Mouse (Mus musculus) limb, embryonic 10.5 days (tissue): ENCODE data around the gene Rbfox1. TPM values are rescaled to one million over a fixed set of nuclear protein-coding genes. Genes with fewer than 3 reads are reported as not detected.
A peak's percentile ranks its signal among the peaks of the same experiment; 100 is the strongest.

Experiments
- DNase-seq: peaks from one replicate; pipeline ENCODE4 v3.0.0-alpha.2; 2017; ENCODE audit warnings: low spot score
- H3K27ac ChIP-seq: fragments of 300-500 bp; sonication (generic); 2 replicates; pipeline ENCODE4 v1.5.1; 2016; ENCODE audit warnings: mild to moderate bottlenecking
- H3K27me3 ChIP-seq: fragments of 300-500 bp; sonication (generic); 2 replicates; pipeline ENCODE4 v1.6.1; 2016; ENCODE audit warnings: low read depth, mild to moderate bottlenecking; ENCODE audit not compliant: poor library complexity, severe bottlenecking
- H3K36me3 ChIP-seq: fragments of 300-500 bp; sonication (generic); 2 replicates; pipeline ENCODE4 v1.6.1; 2016; ENCODE audit warnings: mild to moderate bottlenecking, moderate library complexity
- H3K4me1 ChIP-seq: fragments of 300-500 bp; sonication (generic); 2 replicates; pipeline ENCODE4 v1.6.1; 2016
- H3K4me3 ChIP-seq: fragments of 300-500 bp; sonication (generic); 2 replicates; pipeline ENCODE4 v1.5.1; 2016; ENCODE audit warnings: mild to moderate bottlenecking, moderate library complexity
- H3K9me3 ChIP-seq: fragments of 300-500 bp; sonication (generic); replicated peaks from 2 replicates; pipeline ENCODE4 v1.6.1; 2016; ENCODE audit warnings: mild to moderate bottlenecking
- WGBS: fragments of 180-500 bp; shearing (Covaris S2); methylation state at CpG from one replicate; pipeline ENCODE4 v1.1.7; 2016; 5-methylcytosine and 5-hydroxymethylcytosine counted together
- polyA plus RNA-seq: library from polyadenylated mRNA; unstranded; fragments of >200 nt; fragmentation: Nextera tagmentation; extraction: Ambion mirVana; gene quantifications from 2 replicates; pipeline ENCODE4 v1.2.1, GENCODE M21; 2016

The Rbfox1 gene
- 0.64 and 0.90 TPM in 2 replicates for polyA plus RNA-seq

DNA sequence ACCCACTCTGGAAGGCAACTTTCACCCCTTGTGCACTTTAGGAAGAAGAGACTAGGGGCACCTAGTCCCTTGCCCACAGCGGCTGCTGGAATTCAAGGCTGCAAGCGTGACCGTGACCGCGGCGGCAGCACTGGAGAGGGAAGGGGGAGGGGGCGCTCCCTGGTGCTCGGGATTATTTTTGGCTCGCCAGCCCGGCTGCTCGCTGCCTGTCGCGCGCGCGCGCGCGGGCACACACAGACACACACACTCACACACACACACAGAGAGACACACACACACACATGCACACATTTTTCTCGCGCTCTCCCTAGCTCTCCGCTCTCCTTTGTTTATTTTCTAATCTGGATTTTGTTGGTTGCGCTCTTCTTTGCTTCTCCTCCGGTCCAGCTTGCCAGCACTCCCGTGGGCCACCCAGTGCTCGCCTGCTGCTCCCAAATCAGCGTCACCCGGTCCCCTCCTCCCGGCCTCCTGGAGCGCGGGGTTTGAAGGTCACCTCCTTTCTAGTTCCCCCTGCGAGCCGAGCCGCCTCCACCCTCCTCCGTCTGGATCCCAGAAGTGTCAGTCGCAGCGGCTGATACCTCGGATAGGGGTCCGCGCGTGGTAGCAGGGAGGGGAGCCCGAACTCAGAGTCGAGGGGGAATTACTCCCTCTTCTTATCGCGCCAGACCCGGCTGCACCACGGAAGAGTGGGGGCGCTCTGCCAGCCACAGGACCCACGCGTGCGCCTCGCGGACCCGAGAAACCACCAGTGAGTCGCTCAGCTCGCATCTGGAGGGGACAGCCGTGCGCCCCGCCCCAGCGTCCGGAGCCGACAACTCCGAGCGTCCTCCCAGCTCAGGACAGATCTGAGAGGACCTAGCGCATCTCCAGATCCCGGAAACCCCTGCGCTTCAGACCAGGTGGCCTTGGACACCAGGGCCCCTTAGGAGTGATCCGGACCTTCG is at the start of gene Rbfox1:
Gene Rbfox1 (plus strand): TSS at position 610 of the 944 bp plus-strand sequence.
- peak within 1 kb of the TSS; percentile 32 for H3K4me3 ChIP-seq
- H3K9me3 ChIP-seq, result no peaks in the 10 kb centered on the region
- peak; percentile 30 for DNase-seq
- H3K27ac ChIP-seq, result no peak within 1 kb of the TSS
- peaks cover 6% of the 10 kb centered on the region; the same call in 1 of the 2 replicates for H3K4me1 ChIP-seq
- WGBS, result 1% methylated on average over 65 of the region's 69 CpGs
- H3K27me3 ChIP-seq, result peaks cover 53% of the 10 kb centered on the region
- H3K36me3 ChIP-seq, result no peaks in the 10 kb centered on the region

DNA sequence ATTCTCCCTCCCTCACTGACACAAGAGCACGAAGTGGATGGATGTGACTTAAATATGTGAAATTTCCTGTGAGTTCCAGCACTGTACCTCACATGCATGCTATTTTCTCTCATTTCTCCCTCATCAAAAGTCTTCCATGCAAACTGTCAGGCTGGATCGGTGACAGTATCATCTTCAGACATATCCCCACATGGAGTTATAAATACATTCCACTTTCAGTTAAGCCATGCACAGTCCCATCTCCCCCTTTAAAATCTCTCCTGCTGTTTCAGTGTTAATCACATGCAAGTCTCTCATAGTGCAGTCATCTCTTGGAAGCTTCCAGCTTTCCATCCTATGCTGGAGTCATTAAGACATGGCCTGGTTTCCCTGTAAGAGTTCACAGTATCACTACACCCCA is 48.4 kb upstream of the Rbfox1 start:
- Histone ChIP-seq H3K27ac (no peak overlapping the region), H3K4me3 (no peak overlapping the region), H3K27me3 (no peaks in the 10 kb centered on the region), H3K9me3 (no peaks in the 10 kb centered on the region), H3K36me3 (no peaks in the 10 kb centered on the region), H3K4me1 (no peaks in the 10 kb centered on the region; the same call in 1 of the 2 replicates)
- DNase-seq, result no peak
- WGBS, result 92% methylated on average over 2 of the region's 2 CpGs

DNA sequence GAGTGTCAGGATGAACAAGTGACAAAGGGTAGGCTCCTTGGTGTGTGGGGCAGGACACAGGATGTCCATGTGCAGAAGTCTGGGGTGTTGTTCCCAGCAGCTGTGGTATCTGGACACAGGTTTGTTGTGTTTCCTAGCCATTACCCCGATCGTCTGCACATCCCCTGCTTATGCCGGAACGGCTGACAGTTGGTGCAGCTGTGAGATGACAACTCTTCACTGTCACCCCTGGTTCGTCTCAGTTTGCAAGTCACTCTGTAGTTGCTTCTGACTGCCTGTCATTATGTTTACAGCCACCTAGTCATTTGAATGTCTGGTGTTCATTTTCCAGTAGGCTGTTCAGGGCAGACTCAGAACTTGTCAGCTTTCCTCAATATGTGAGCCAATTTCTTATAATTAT is 44.0 kb upstream of the Rbfox1 start:
- Histone ChIP-seq H3K4me1 (peaks cover 3% of the 10 kb centered on the region), H3K4me3 (no peak overlapping the region), H3K27ac (no peak overlapping the region), H3K27me3 (no peaks in the 10 kb centered on the region), H3K9me3 (no peaks in the 10 kb centered on the region), H3K36me3 (no peaks in the 10 kb centered on the region)
- WGBS, result 46% methylated on average over 5 of the region's 5 CpGs
- DNase-seq, result no peak

DNA sequence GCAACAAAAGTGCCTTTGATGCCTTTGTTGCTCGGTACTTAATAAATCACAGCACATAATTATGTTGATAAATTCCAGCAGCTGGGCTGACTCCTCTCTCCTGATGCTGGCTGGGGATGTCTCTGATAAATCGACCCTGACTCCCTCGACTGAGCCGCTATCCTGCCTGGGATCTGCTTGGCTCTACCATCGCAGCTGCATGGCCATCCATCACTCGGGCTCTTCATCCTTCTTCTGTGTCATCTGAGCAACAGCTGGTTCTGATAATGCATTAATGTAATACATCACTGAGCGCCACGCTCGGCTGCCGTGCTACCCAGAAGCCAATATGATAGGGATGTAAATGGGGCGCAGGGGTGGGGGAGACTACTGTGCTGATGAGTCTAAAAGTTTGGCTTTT is 39.5 kb upstream of the Rbfox1 start:
- Histone ChIP-seq H3K4me1 (peaks cover 3% of the 10 kb centered on the region), H3K27ac (no peak overlapping the region), H3K27me3 (no peaks in the 10 kb centered on the region), H3K36me3 (no peaks in the 10 kb centered on the region), H3K4me3 (no peak overlapping the region), H3K9me3 (no peaks in the 10 kb centered on the region)
- DNase-seq, result peak; percentile 56
- 25% methylated on average over 11 of the region's 11 CpGs for WGBS

DNA sequence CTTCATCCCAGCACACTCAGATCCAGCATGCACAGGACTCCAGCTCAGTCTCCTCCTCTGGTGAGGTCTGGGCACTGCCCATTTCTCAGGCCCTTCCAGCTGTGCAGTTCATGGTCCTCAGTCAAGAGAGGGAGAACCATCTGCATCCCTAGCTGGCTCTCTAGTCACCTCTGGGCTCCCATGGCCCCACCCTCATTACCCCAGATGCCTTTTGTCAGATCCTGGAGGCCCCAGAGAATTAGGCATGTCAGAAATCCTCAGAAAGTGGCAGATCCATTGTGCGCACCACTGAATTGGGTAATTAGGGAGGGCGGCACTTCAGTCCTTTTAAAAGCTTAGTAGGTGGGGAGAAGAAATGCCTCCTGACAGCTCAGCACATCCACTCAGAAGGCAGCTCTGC is 32.1 kb upstream of the Rbfox1 start:
- no peak for DNase-seq
- Histone ChIP-seq H3K27me3 (no peaks in the 10 kb centered on the region), H3K9me3 (no peaks in the 10 kb centered on the region), H3K4me3 (no peak overlapping the region), H3K36me3 (no peaks in the 10 kb centered on the region), H3K27ac (no peak overlapping the region), H3K4me1 (no peaks in the 10 kb centered on the region)
- WGBS, result 91% methylated on average over 2 of the region's 2 CpGs

DNA sequence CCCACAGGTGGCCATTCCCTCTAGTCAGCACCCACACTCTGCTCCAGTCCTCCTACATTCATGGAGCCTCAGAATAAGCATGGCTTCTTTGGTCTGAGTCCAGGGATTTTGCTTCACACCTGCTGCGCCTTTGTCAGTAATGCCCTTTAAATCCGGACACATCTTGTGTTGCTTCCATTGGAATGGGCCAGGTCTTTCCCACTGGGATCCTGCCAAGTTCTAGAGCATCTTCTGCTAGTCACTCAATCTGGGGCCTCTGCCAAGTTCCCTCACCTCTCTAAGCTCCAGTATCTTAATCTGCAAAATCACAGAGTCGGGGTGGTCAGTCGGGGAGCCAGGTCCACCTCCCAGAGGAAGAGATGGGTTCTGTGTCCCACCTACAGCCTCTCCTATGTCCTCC is 20.8 kb upstream of the Rbfox1 start:
- Histone ChIP-seq H3K27ac (no peak overlapping the region), H3K27me3 (no peaks in the 10 kb centered on the region), H3K4me1 (no peaks in the 10 kb centered on the region), H3K4me3 (no peak overlapping the region), H3K9me3 (no peaks in the 10 kb centered on the region), H3K36me3 (no peaks in the 10 kb centered on the region)
- 93% methylated on average over 4 of the region's 4 CpGs for WGBS
- DNase-seq, result no peak

DNA sequence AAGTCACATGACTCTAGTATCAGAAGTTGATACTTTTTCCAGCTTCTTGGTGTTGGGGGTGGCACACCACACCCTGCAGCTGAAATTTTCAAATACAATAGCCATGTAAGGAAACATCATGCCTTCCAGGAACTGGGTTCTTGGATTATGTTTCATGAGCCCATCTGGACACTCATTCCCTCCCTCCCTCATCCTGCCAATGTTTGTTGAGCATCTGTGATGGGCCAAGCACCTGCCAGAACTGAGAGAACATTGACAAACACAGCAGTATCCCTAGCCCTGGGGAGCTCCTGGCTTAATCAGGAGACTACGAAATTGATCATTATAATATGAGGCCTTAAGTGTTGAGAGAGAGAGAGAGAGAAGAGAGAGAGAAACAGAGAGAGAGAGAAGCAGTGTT is 18.2 kb upstream of the Rbfox1 start:
- WGBS, result 93% methylated on average over 1 of the region's 1 CpGs

DNA sequence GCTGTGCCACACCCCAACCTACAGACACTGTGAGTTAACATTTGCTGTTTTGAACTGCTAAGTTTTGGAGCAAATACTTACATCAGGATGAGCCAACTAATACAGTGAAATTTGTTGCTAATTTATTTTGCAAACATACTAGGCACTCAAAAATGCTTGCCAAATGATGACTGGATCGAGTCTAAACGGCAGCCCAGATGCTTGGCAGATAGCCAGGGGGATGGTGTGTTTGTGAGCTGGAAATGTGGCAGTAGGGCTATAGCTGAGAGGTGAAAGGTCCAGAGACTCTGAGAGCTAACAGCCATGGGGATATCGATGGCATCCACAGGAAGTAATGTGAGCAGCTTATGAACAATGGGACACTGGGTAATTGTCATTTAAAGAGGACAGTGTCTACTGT is 14.8 kb upstream of the Rbfox1 start:
- WGBS, result 82% methylated on average over 3 of the region's 3 CpGs
- H3K27ac ChIP-seq, result no peak overlapping the region
- H3K27me3 ChIP-seq, result no peaks in the 10 kb centered on the region
- DNase-seq, result no peak
- no peaks in the 10 kb centered on the region for H3K9me3 ChIP-seq
- no peak overlapping the region for H3K4me3 ChIP-seq
- H3K36me3 ChIP-seq, result no peaks in the 10 kb centered on the region
- H3K4me1 ChIP-seq, result no peaks in the 10 kb centered on the region

More for the DNA sequence above, 18.2 kb upstream of the Rbfox1 start:
- no peak for DNase-seq
- Histone ChIP-seq H3K4me1 (no peaks in the 10 kb centered on the region), H3K9me3 (no peaks in the 10 kb centered on the region), H3K27ac (no peak overlapping the region), H3K36me3 (no peaks in the 10 kb centered on the region), H3K27me3 (no peaks in the 10 kb centered on the region), H3K4me3 (no peak overlapping the region)

DNA sequence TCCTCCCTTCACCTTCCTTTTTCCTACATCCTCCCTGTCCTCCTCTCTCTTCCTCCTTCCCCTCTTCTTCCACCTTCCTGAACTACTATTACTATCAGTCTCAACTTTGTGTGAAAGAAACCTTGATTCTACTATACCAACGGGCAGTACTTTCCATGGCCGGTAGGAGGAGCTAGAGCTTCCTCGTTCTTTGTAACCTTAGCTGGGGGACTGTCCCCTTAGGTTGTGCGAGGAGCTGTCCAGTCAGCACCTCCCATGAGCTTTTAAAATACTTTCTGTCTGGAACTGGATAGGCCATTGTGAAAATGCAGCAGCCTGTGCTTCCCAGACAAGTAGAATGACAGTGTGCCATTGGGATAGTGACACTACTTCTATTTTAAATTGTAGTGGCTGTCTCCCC is 3.3 kb upstream of the Rbfox1 start:
- Histone ChIP-seq H3K9me3 (no peaks in the 10 kb centered on the region), H3K4me3 (no peak overlapping the region), H3K36me3 (no peaks in the 10 kb centered on the region), H3K4me1 (peaks cover 6% of the 10 kb centered on the region; the same call in 1 of the 2 replicates), H3K27ac (no peak overlapping the region), H3K27me3 (peaks cover 42% of the 10 kb centered on the region)
- DNase-seq, result peak; percentile 86
- WGBS, result 0% methylated on average over 4 of the region's 4 CpGs

DNA sequence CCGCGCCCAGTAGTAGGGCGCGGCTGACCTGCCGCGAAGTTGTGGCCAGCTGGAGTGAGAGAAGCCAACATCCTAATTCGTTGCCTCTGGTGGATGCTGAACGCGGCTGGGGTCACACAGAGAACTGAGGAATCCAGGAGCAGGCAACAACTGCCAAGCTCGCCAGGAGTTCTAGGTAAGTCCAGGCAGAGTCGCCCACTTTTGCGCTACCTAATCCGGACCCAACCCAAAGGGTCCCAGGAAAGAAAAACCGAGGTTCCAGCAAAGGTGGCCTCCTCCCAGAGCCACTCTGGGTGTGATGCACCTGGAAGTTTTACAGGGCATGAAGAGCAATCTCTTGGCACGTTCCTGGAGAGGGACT is 515 bp downstream of the Rbfox1 start:
- no peak overlapping the region for H3K27ac ChIP-seq
- peaks cover 53% of the 10 kb centered on the region for H3K27me3 ChIP-seq
- 5% methylated on average over 15 of the region's 15 CpGs for WGBS
- no peaks in the 10 kb centered on the region for H3K36me3 ChIP-seq
- peak overlapping the region; percentile 32 for H3K4me3 ChIP-seq
- DNase-seq, result no peak
- no peaks in the 10 kb centered on the region for H3K9me3 ChIP-seq
- H3K4me1 ChIP-seq, result peaks cover 6% of the 10 kb centered on the region; the same call in 1 of the 2 replicates

DNA sequence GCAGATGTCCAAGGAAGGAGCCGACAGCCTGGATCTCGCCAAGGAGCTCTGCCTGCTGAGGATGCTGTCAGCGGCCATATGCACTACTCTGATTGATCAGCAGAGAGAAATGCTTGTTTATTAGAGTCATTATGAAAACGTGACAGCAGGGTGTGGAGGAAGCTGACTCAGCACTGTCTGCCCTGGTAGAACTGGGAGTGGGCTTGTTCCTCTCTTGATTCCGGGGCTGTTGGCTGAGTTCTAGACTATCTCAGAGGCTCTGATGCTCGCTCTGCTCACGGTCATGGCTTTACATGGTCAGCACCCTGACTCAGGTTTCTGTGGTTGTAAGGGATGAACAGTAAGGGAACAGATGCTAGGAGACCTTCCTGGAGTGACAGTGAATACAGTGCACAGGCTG is 10.4 kb downstream of the Rbfox1 start:
- H3K4me1 ChIP-seq, result no peaks in the 10 kb centered on the region
- 78% methylated on average over 7 of the region's 7 CpGs for WGBS
- H3K36me3 ChIP-seq, result no peaks in the 10 kb centered on the region
- DNase-seq, result no peak
- H3K27ac ChIP-seq, result no peak overlapping the region
- no peaks in the 10 kb centered on the region for H3K9me3 ChIP-seq
- H3K27me3 ChIP-seq, result no peaks in the 10 kb centered on the region
- no peak overlapping the region for H3K4me3 ChIP-seq

DNA sequence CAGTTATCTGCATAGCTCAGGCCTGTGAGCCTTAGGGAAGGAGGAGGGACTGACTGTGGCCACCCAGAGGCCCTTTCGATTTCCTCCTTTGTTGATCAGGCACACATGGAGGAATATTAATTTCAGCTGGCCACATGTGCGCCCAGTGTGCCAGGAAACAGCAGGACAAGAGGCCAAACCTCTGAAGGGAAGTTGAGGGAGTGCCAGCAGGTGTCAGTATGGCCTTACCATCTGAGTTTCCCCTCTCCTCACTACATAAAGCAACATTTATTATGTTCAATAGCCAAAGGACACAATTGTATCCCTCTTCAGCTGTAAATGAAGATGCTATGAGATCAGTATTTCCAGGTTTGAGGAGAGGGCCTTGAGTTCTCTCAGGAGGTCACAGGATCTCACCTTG is 13.2 kb downstream of the Rbfox1 start:
- Histone ChIP-seq H3K36me3 (no peaks in the 10 kb centered on the region), H3K4me1 (no peaks in the 10 kb centered on the region), H3K9me3 (no peaks in the 10 kb centered on the region), H3K4me3 (no peak overlapping the region), H3K27ac (no peak overlapping the region), H3K27me3 (no peaks in the 10 kb centered on the region)
- DNase-seq, result no peak
- WGBS, result 57% methylated on average over 2 of the region's 2 CpGs

DNA sequence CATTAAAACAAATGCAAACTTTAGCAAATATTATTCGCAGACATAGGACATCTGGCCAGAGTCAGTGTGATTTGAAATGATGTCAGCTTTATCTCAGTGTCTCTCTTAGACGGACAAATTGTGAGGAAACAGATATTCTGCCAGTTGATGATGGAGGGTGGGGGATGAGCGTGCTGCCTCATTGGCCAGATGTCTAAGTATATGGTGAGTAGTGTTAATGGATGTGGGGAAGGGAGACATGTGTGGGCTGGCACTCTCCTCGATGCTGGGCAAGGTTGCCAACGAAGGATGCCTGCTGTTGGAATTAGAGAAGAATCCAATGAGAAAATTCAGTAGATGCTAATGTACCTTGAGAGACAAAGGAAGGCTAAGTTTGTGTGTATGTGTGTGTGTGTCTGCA is 25.6 kb downstream of the Rbfox1 start:
- H3K4me1 ChIP-seq, result no peaks in the 10 kb centered on the region
- no peak for DNase-seq
- H3K36me3 ChIP-seq, result no peaks in the 10 kb centered on the region
- no peaks in the 10 kb centered on the region for H3K9me3 ChIP-seq
- H3K27me3 ChIP-seq, result 0 out of 2 replicates have a peak, but pooled peaks cover 3% of the 10 kb centered on the region
- 91% methylated on average over 5 of the region's 5 CpGs for WGBS
- no peak overlapping the region for H3K4me3 ChIP-seq
- no peak overlapping the region for H3K27ac ChIP-seq
